11 mouse cellular contexts compared by ENCODE assay signal in genomic region chr2:12709924-12710240, GRCm38 (mm10).
A peak's percentile ranks its signal among the peaks of the same experiment; 100 is the strongest.
DNase-seq lines count a peak whose midpoint lies in the region; ATAC-seq and TF ChIP-seq lines count a peak whose summit lies in the region.
"Had no signal": no experiment of that assay in that cellular context is flagged by ENCODE, and none has a peak within 500 bp of the region (broad histone marks: within the 10 kb centered on the region; RNA-seq: fewer than 3 reads in every experiment).

No protein-coding gene starts in this region.

- no peak overlapping the region for H3K9ac ChIP-seq in hindbrain, embryonic 16.5 days (ENCODE audit: low read depth, low read length)

- peak; percentile 26 to 31 for DNase-seq in heart, adult 18-20 months
- no peak for DNase-seq in heart, postnatal 36 days
- peak; percentile 20 to 21 for DNase-seq in left cerebral cortex, postnatal 25 days (ENCODE audit: low spot score in 2 of 2)
- no peak for DNase-seq in left cerebral cortex, adult 9 months (ENCODE audit: low spot score in 2 of 2)
- no peak for DNase-seq in kidney, postnatal 25 days
- DNase-seq in natural killer cell, adult 2 months (ENCODE audit: low spot score in 2 of 2), result no peak
- DNase-seq: adrenal gland, postnatal 10 days; kidney, adult 2 months had no signal

- 54% methylated on average over 2 of the region's 2 CpGs for WGBS in hindbrain, embryonic 16.5 days

- H3K36me3 ChIP-seq in hindbrain, embryonic 16.5 days (ENCODE audit: control insufficient read depth, insufficient read depth, low read length), result no peaks in the 10 kb centered on the region

- TF ChIP-seq POLR2A in cortical plate, adult 2 months (IDR thresholded peaks at IDR 0.05; ENCODE audit: extremely low read depth, insufficient read depth, low read length), result no peak

- no peak overlapping the region for H3K4me3 ChIP-seq in cortical plate, adult 2 months (ENCODE audit: insufficient read depth, low read length)
- no peak overlapping the region for H3K4me3 ChIP-seq in hindbrain, embryonic 16.5 days (ENCODE audit: low read length)

- H3K9me3 ChIP-seq in hindbrain, embryonic 16.5 days (ENCODE audit: control insufficient read depth, low read length), result no peaks in the 10 kb centered on the region

- H3K4me1 ChIP-seq in cortical plate, adult 2 months (ENCODE audit: control insufficient read depth, insufficient read depth, low read length), result no peaks in the 10 kb centered on the region
- H3K4me1 ChIP-seq in hindbrain, embryonic 16.5 days (ENCODE audit: control insufficient read depth, insufficient read depth, low read depth, low read length), result peaks cover 2% of the 10 kb centered on the region; the same call in 1 of the 2 replicates

- peak overlapping the region; percentile 55 for H3K4me2 ChIP-seq in hindbrain, embryonic 16.5 days (ENCODE audit: low read length)
- H3K4me2 ChIP-seq: midbrain, embryonic 11.5 days had no signal

- peak overlapping the region; percentile 28; the same call in 1 of the 2 replicates for H3K27ac ChIP-seq in cortical plate, adult 2 months (ENCODE audit: insufficient read depth, low read length)
- H3K27ac ChIP-seq in hindbrain, embryonic 16.5 days (ENCODE audit: low read depth, low read length), result no peak overlapping the region

- ATAC-seq in hindbrain, embryonic 16.5 days, result peak; percentile 72

- no peaks in the 10 kb centered on the region for H3K27me3 ChIP-seq in hindbrain, embryonic 16.5 days (replicated peaks; ENCODE audit: control insufficient read depth, insufficient read depth, low read length)

- no peak for TF ChIP-seq CTCF in cortical plate, adult 2 months (IDR thresholded peaks at IDR 0.05; ENCODE audit: extremely low read depth, insufficient read depth, low read length)

- intact Hi-C loops in heart, postnatal 36 days (cut with DNase I), result loop anchor here (2.0 kb wide), 1 partner anchor 527 kb away; no protein-coding TSS in a partner anchor
- intact Hi-C loops in left cerebral cortex, postnatal 25 days (cut with DNase I), result loop anchor here (1.0 to 5.0 kb wide), 6 partner anchors 67 to 527 kb away; partner anchors contain the start of gene C1ql3

Comparison
In these comparisons a context has a peak if more than half of its experiments do, and no peak if none do; other contexts are left out.
1. DNase-seq: peak in heart, adult 18-20 months (2 of 2) and left cerebral cortex, postnatal 25 days (2 of 2); none in heart, postnatal 36 days (0 of 2), left cerebral cortex, adult 9 months (0 of 2), kidney, postnatal 25 days (0 of 2) and natural killer cell, adult 2 months (0 of 2).